8 mouse cellular contexts compared by ENCODE assay signal in the genomic region with DNA sequence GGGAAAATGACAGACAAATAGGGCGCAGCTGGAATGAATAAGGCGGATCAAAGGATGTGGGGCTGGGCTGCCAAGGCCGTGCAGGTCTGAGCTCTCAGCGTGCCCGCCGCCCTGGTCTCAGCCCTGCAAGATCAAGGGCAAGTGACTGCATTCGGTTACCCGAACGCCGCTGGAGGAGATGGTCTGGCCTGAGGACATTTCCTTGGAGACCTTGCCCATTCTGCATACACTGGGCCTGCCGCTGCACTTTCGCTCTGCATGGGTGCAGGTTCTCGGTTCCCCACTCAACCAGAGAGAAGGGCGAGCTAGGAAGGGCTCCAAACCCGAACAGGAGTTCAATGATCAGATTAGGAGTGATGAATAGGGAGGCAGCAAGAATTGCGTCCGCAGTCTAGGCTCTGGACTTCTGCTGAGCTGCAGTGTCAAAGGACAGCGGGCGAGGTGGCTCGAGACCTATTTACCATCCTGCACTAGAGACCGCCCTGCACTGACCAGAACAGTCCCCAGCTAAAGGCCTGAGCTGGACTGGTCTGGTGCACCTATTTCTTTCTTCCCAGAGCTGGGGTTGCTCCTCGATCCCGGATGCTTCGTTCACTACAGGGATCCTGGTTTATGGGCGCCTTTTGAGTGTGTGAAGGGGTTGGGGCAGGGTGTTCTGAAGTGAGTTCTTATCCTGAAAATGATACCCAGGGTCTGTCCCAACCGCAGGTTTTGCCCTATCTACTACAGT. TPM values are rescaled to one million over a fixed set of nuclear protein-coding genes. Genes with fewer than 3 reads are reported as not detected.
A peak's percentile ranks its signal among the peaks of the same experiment; 100 is the strongest.
DNase-seq lines count a peak whose midpoint lies in the region; ATAC-seq and TF ChIP-seq lines count a peak whose summit lies in the region.

No protein-coding gene starts in this region.

- TF ChIP-seq POLR2A in lung, adult 2 months (IDR thresholded peaks at IDR 0.05; ENCODE audit: borderline replicate concordance, extremely low read depth, low read depth, low read length), result no peak

- H3K4me1 ChIP-seq in lung, adult 2 months (ENCODE audit: control insufficient read depth, insufficient read depth, low read length), result peaks cover 3% of the 10 kb centered on the region; the same call in 1 of the 2 replicates
- peaks cover 6% of the 10 kb centered on the region; the same call in 1 of the 2 replicates for H3K4me1 ChIP-seq in embryonic facial prominence, embryonic 11.5 days (ENCODE audit: control insufficient read depth, insufficient read depth, low read length)
- H3K4me1 ChIP-seq in limb, embryonic 10.5 days, result peaks cover 42% of the 10 kb centered on the region
- H3K4me1 ChIP-seq in neural tube, embryonic 13.5 days (replicated peaks), result peaks cover 48% of the 10 kb centered on the region

- ATAC-seq in embryonic facial prominence, embryonic 11.5 days (replicated peaks; ENCODE audit: insufficient number of reproducible peaks, low FRiP score, low TSS enrichment, low read depth), result no peak
- peak; percentile 6; the same call in 1 of the 2 replicates for ATAC-seq in neural tube, embryonic 13.5 days (ENCODE audit: low read depth)

- peak; percentile 33 for DNase-seq in lung, adult 2 months
- DNase-seq in lung, postnatal 10 days, result no peak
- peak; percentile 61 for DNase-seq in embryonic facial prominence, embryonic 11.5 days (ENCODE audit: low spot score)
- DNase-seq in limb, embryonic 10.5 days (ENCODE audit: low spot score), result peak; percentile 76
- no peak for DNase-seq in spleen, adult 12 weeks (ENCODE audit: low spot score)
- no peak for DNase-seq in layer of hippocampus, adult 9-11 months
- no peak for DNase-seq in urinary bladder, postnatal 4 days (ENCODE audit: low spot score in 2 of 2)

- H3K36me3 ChIP-seq in embryonic facial prominence, embryonic 11.5 days (replicated peaks; ENCODE audit: control insufficient read depth, insufficient read depth, low read depth, low read length), result no peaks in the 10 kb centered on the region
- no peaks in the 10 kb centered on the region for H3K36me3 ChIP-seq in limb, embryonic 10.5 days
- no peaks in the 10 kb centered on the region for H3K36me3 ChIP-seq in neural tube, embryonic 13.5 days

- no peak overlapping the region for H3K9ac ChIP-seq in embryonic facial prominence, embryonic 11.5 days (replicated peaks; ENCODE audit: low read length)
- no peak overlapping the region for H3K9ac ChIP-seq in neural tube, embryonic 13.5 days

- no peaks in the 10 kb centered on the region for H3K9me3 ChIP-seq in embryonic facial prominence, embryonic 11.5 days (replicated peaks; ENCODE audit: control insufficient read depth, low read length)
- no peaks in the 10 kb centered on the region for H3K9me3 ChIP-seq in limb, embryonic 10.5 days (replicated peaks)
- H3K9me3 ChIP-seq in neural tube, embryonic 13.5 days, result no peaks in the 10 kb centered on the region

- H3K27me3 ChIP-seq in embryonic facial prominence, embryonic 11.5 days (ENCODE audit: control insufficient read depth, insufficient read depth, low read length), result peaks cover 51% of the 10 kb centered on the region
- peaks cover 100% of the 10 kb centered on the region for H3K27me3 ChIP-seq in limb, embryonic 10.5 days (ENCODE audit: low read depth, poor library complexity, severe bottlenecking)
- H3K27me3 ChIP-seq in neural tube, embryonic 13.5 days, result peaks cover 96% of the 10 kb centered on the region

- peak overlapping the region; percentile 39 for H3K4me3 ChIP-seq in lung, adult 2 months (replicated peaks; ENCODE audit: extremely low read depth, low read depth, low read length)
- no peak overlapping the region; the same call in 1 of the 2 replicates for H3K4me3 ChIP-seq in embryonic facial prominence, embryonic 11.5 days (ENCODE audit: low read depth, low read length)
- peak overlapping the region; percentile 52 for H3K4me3 ChIP-seq in limb, embryonic 10.5 days
- H3K4me3 ChIP-seq in neural tube, embryonic 13.5 days, result no peak overlapping the region

- TF ChIP-seq CTCF in lung, adult 2 months (IDR thresholded peaks at IDR 0.05; ENCODE audit: insufficient read depth, low read length), result no peak

- peak overlapping the region; percentile 10; the same call in 1 of the 2 replicates for H3K4me2 ChIP-seq in embryonic facial prominence, embryonic 11.5 days (ENCODE audit: low read depth, low read length)
- H3K4me2 ChIP-seq in neural tube, embryonic 13.5 days, result peak overlapping the region; percentile 64

- 9% methylated on average over 26 of the region's 26 CpGs for WGBS in lung, adult 2 months
- WGBS in embryonic facial prominence, embryonic 11.5 days, result 1% methylated on average over 26 of the region's 26 CpGs
- WGBS in limb, embryonic 10.5 days, result 2% methylated on average over 26 of the region's 26 CpGs
- WGBS in neural tube, embryonic 13.5 days, result 7% methylated on average over 26 of the region's 26 CpGs

- no peak overlapping the region for H3K27ac ChIP-seq in embryonic facial prominence, embryonic 11.5 days (replicated peaks; ENCODE audit: low read depth, low read length)
- H3K27ac ChIP-seq in limb, embryonic 10.5 days, result no peak overlapping the region
- no peak overlapping the region for H3K27ac ChIP-seq in neural tube, embryonic 13.5 days (replicated peaks)

RNA-seq across cellular contexts. Expression of a gene that starts 9.9 kb away (rescaled TPM):
- 62.3 and 147 TPM in 2 replicates for polyA plus RNA-seq in lung, adult 2 months (2012; rRNA removed)
- polyA plus RNA-seq in embryonic facial prominence, embryonic 11.5 days (2014; fragmentation: Nextera tagmentation; extraction: Ambion mirVana), result 8.8 and 9.6 TPM in 2 replicates
- polyA plus RNA-seq in limb, embryonic 10.5 days (2016; fragmentation: Nextera tagmentation; extraction: Ambion mirVana), result 1.5 and 2.2 TPM in 2 replicates
- 12.3 and 20.0 TPM in 2 replicates for polyA plus RNA-seq in neural tube, embryonic 13.5 days (2015; fragmentation: Nextera tagmentation; extraction: Ambion mirVana)

Comparison
In these comparisons a context has a peak if more than half of its experiments do, and no peak if none do; other contexts are left out.
1. DNase-seq: peak in lung, adult 2 months (single experiment), embryonic facial prominence, embryonic 11.5 days (single experiment) and limb, embryonic 10.5 days (single experiment); none in lung, postnatal 10 days (single experiment), spleen, adult 12 weeks (single experiment), layer of hippocampus, adult 9-11 months (single experiment) and urinary bladder, postnatal 4 days (0 of 2).
2. H3K4me3 ChIP-seq: peak in lung, adult 2 months (single experiment) and limb, embryonic 10.5 days (single experiment); none in embryonic facial prominence, embryonic 11.5 days (single experiment) and neural tube, embryonic 13.5 days (single experiment).